Mouse (Mus musculus): ENCODE measurements around the gene Asb18.

Asb18 gene

DNA sequence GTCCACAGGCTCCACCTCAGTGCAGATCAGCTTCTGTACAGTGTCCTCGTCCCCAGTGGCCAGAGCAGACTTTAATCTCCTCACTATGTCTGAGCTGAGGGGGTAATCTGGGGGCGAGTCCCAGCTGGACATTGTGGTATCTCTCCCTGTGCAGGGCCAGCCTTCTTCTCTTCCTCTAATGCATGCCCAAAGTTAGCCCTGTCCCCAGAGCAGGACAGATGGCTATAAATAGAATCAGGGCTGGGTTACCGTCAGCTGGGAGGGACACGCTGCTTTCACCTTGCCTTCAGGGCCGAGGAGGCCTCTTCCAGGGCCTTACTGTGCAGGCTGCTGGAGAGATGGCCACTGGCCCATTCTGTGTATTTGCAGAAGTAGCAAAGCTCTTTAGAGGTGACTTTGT, at the start of gene Asb18:
Gene Asb18 (minus strand): TSS at position 221 of the 400 bp plus-strand sequence.
- DNase-seq (ENCODE audit: low read depth in 1 of 2, low spot score in 2 of 2), result no peak

DNA sequence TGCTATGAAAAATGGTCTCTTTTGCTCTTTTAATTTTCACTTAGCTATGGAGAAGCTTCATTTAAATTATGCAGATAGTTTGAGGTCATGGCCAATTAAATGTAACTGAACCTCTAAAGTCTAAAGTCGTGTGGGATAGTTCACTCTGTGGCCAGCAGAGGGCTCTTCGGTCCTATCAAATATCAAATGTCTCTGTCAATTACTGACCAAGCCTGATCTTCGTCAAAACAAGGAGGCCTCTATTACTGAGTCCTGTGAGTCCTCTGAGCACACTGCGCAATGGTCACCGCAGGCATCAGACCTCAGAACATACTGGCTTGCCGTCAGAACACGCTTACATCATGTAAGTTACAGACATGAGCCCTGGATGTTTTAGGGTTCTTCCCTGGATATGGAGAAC, 46.1 kb upstream of the Asb18 start:
- no peak for DNase-seq (ENCODE audit: low read depth in 1 of 2, low spot score in 2 of 2)

DNA sequence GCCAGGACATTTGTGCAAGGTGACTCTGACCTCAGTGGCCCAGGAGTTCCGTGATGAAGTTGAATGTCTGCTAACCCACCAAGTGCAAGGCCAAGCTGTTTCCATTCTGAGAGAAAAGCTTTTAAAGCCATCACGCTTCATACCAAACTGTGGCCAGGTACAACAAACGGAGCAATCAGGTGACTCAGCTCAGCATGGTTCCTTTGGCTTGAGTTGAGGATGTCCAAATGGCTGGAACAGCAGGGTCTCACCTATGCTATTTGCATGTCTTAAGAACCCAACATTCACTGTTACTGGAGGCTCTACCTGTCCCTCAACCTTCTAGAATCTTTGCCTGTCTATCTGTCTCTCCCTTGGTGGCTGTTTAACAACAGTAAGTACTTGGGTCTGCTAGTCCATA, 45.6 kb upstream of the Asb18 start:
- DNase-seq (ENCODE audit: low read depth in 1 of 2, low spot score in 2 of 2), result no peak

DNA sequence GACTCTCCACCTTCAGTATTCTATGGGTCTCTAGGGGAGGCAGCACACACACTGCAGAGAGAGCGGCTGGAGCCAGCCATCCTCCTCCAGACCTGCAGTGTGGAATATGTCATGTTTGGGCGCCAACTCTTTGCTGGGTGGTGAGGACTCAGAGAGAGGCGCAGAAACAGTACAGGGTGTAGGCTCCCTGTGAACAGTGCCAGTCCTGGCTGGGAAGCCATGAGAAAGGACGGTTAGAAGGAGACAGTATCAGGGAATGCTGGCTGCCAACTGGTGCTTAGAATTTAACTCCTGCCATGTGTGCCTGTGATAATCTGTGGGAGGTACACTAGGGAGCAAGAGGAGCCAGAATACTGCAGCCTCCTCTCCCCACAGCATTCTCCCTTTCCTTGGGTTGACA, 40.5 kb upstream of the Asb18 start:
- DNase-seq (ENCODE audit: low read depth in 1 of 2, low spot score in 2 of 2), result no peak

DNA sequence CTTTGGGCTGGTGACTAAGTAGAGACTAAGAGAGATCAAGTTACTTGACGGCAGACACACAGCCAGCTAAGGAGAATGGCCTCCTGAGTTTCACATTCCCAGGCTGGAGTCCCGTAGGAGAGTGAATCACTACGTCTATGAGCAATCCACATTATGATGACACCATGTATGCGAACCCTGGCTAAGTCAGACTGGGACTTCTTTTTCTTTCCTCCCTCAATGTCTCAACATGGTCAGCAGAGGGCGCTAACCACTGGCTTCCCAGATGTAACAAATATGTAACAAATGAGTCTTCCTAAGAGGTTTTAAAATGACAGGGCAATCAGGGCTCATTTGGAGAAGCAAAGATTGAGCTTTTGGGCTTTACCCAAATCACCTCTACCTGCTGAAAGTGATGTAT, 36.9 kb upstream of the Asb18 start:
- no peak for DNase-seq (ENCODE audit: low read depth in 1 of 2, low spot score in 2 of 2)

DNA sequence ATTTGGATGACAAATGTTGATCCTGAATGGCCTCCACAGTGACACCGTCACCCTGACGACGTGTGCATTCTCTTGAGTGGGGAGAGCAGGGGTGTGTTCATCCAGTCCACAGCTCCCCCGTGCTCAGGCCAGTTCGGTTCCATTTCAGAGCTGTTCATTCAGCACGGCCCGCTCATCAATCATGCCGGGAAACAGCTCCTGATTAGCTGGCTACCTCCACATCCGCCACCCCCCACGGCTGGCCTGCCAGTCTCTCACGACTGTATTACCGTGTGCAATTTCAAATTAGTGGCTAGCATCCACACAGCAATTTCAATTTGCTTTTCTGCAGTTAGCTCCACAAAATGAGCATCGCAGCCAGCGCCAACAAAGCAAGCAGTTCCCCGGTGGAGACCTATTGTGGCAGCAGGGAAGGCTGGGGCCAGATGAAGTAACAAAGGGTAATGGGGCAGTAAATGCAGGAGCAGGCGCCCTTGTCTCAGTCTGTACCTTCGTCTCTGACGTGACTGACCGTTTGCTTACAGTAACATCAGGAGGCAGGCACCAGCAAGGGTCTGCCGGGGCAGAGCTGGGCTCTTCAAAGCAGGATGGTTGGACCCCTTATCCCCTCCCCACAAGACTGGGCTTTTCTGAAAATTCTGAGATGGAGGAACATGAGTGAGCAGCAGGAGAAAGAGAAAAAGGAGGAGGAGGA, 35.7 kb upstream of the Asb18 start:
- no peak for DNase-seq (ENCODE audit: low read depth in 1 of 2, low spot score in 2 of 2)

DNA sequence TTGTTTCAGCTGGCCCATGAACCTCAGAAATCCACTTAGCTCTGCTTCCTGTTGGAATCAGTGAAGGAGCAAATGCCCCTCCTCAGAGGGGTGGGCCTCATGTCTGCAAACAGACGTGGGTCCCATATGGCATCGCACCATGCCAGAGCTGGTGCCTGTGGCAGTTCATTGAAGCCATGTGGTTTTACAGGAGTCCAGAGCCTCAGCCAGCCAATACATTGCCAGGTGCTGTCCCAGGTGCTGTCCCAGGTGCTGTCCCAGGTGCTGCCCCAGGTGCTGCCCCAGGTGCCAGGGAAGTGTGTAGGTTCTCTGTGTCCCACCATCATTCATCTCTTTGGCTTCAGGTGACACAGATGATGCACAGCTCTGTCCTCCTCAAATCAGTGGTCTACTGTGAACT, 13.8 kb upstream of the Asb18 start:
- DNase-seq (ENCODE audit: low read depth in 1 of 2, low spot score in 2 of 2), result no peak

DNA sequence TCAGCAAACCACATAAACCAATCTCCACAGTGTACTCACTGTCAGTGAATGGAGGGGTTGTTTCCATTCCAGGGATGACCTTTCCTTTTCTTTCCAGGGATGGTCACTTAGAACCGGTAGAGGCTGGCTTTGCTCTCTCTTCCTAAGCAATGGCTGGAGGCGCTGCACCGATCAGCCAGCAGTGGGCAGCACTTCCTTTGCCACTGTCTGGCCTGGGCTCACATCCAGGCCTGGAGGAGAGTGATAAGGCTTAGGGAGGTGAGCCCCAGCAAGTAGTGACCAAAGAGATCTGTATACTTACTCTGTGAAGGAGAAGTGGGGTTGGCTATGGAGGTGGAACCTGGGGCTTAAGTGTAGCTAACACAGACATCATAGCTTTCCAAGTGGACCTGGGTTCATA, 12.5 kb upstream of the Asb18 start:
- no peak for DNase-seq (ENCODE audit: low read depth in 1 of 2, low spot score in 2 of 2)

DNA sequence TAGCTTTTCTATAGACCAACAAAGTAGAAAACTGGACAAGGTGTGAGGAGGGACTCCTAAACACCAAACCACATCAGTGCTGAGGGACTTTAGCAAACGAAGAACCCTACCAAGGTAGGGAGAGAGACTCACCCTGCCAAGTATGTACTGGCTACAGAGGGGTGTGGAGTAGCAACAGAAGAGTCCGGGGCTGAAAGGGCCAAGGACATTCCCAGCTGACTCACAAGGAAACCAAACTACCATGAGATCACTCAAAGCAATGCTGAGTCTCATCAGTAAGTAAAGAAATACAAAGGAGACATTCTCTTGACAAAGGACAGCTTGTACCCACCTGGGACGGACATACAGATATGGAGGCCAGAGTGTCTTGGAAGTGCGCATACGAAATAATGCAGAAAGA, 5.9 kb upstream of the Asb18 start:
- no peak for DNase-seq (ENCODE audit: low read depth in 1 of 2, low spot score in 2 of 2)

DNA sequence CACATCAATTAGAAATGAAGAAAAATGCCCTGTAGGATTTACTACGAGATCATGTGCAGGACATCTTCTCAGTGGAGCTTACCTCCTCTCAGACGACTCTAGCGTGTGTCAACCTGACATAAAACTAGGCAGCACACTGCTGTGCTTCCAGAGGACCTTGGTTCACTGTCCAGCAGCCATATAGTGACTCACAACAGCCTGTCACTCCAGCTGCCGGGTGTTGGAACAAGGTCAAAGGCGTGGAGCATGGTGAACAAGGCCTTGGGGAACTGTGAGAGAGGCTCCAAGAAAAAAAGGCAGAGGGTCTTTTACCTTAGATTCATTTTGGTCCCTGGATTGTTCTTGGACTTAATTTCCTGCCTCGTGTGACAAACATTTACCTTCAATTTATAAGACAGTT, 3.6 kb upstream of the Asb18 start:
- no peak for DNase-seq (ENCODE audit: low read depth in 1 of 2, low spot score in 2 of 2)

DNA sequence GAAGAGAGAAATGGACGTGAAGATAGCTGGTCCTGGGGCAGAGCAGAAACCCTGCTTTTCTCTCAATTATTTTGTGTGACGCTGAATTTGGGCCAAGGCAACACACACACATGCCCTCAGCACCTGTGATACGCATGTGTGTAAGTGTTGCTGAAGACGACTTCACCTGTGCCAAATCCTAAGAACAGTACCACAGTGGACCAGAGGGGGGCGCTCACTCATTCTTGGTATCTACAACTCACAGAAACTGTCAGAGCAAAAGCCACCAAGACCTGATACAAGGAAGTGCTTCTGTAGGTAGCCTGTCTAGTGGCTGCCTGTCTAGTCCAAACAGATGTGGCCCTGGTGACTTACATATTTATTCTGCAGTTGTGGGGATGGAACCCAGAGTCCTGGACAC, 1.2 kb downstream of the Asb18 start:
- no peak for DNase-seq (ENCODE audit: low read depth in 1 of 2, low spot score in 2 of 2)

DNA sequence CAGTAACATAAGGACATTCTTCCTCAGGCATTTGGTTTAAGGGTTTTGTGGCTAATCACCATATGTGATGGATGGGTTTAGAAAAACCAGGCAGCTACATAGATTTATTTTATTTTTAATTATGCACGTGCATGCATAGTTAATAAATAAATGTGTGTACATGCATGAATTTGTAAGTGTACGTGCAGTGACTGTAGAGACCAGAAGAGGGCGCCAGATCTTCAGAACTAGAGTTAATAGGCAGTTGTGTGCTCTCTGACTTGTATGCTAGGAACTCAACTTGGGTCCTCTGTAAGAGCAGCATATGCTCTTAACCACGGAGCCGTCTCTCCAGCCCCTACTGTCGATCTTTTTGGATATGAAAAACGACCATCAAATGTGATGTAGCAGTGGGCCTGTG, 1.6 kb downstream of the Asb18 start:
- no peak for DNase-seq (ENCODE audit: low read depth in 1 of 2, low spot score in 2 of 2)

DNA sequence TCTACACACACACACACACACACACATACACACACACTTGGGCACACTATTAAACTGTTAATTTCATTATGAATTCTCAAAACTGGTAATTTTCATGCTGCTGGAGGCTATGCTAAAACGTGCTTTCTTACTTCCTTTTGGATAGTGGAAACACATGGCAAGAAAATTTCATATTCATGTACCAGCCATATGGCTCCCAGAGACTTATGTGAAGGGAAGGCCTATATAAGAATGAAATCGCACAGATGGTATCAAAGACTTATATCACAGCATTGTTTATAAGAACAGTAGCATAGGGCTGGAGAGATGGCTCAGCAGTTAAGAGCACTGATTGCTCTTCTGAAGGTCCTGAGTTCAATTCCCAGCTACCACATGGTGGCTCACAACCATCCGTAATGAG, 2.3 kb downstream of the Asb18 start:
- DNase-seq (ENCODE audit: low read depth in 1 of 2, low spot score in 2 of 2), result no peak

DNA sequence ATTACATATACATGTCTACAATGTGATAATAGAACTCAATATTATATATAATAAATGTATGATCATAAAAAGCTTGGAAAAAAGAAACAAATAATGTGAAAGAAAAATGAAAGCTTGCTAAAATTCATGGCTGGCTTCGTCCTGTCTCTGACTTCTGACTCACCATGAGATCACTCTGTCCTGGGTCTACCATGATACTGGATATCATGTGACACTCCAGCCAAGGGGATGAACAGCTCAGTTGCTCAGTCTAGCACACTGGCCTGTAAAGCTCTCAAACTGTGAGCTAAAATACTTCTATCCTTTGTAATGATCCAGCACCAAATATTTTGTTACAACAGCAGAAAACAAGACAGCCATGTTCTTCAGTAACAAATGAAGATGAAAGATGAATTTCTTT, 4.4 kb downstream of the Asb18 start:
- DNase-seq (ENCODE audit: low read depth in 1 of 2, low spot score in 2 of 2), result no peak

DNA sequence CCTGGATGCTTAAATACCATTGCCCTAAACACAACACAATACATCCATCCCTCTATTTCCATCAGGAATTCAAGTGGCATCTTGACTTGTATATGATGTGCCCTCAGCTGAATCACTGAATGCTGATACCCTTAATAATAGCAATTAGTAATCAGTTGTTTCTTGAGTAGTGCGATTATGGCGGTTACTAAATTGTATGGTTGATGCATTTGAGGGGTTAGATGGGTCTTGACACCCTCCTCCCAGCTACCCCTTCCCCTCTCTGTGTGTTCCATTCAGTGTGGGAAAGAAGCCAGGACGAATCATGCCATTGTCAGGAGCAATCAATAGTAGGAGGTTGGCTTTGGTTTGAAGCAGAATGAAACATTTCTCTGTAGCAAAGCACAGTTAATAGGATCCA, 5.3 kb downstream of the Asb18 start:
- DNase-seq (ENCODE audit: low read depth in 1 of 2, low spot score in 2 of 2), result no peak

DNA sequence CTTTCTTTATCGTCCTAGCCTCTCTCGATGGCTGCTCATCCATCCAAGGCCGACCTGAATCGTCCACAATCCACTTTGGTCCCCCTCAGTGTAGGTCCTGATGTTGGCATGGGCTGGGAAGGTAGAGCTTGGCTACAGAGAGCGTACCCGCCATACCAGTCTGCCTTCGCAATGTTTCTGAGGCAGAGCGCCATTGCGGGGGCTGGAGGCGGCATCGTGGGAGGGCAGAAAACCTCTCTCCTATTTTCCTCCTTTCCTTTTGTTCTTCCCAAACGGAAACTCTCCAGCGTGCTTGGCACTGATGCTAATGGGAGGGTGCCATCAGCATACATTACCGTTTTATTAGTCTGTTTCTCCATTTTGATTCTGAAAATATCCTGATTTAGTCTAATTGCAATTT, 7.8 kb downstream of the Asb18 start:
- DNase-seq (ENCODE audit: low read depth in 1 of 2, low spot score in 2 of 2), result no peak

DNA sequence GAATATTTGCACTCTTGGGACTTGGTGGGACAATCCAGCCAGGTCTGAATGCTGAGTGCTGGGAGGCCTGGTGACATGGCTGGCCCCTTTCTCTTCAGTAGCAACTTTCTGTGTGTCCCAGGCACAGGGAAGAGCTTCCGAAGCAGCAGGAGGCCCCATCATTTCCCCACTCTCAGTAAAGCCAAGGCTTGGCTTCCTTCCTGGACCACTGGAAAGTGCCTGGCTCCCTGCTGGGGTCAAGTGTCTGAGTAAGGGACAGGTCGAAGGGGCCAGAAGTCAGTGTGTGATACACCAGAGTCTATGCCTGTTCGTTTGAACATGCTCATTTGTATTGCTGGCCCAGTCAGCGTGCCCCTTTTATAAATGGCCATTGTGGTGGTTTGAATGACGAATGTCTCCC, 13.5 kb downstream of the Asb18 start:
- no peak for DNase-seq (ENCODE audit: low read depth in 1 of 2, low spot score in 2 of 2)

DNA sequence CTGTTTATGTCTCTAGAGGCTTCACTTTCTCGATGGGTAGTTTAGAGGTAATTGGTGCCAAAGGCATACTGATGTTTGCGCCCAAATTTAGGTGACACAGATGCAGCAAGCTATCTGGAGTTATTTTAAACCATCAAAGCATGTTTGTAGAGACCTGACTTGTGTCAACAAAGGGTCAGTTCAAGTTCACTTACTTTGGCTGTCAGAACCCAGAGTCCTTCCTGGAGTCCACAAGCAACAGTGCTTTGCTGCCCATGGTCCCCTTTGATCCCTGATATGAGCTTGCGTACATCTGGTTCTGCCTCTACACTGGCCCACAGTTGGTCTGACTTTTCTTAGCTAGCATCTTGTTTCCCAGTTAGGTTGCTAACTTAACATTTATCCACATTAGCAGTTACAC, 14.6 kb downstream of the Asb18 start:
- no peak for DNase-seq (ENCODE audit: low read depth in 1 of 2, low spot score in 2 of 2)

DNA sequence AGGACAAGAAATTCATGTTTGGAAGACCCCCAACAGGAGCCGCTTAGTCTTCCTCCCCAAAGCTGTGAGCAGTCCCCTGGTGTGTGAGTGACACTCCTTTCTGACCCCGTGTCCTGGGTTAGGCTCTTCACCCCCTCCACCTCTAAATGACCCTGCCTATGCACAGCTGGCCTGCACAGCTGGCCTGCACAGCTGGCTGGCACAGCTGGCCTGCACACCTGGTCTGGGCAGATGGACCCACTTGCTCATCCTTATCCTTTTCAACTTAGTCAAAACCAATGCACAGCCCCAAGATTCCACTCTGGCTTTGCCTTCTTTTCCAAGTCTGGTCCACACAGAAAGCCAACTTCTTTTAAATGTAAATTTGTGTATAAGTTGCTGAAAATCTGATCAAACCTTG, 15.8 kb downstream of the Asb18 start:
- DNase-seq (ENCODE audit: low read depth in 1 of 2, low spot score in 2 of 2), result no peak

DNA sequence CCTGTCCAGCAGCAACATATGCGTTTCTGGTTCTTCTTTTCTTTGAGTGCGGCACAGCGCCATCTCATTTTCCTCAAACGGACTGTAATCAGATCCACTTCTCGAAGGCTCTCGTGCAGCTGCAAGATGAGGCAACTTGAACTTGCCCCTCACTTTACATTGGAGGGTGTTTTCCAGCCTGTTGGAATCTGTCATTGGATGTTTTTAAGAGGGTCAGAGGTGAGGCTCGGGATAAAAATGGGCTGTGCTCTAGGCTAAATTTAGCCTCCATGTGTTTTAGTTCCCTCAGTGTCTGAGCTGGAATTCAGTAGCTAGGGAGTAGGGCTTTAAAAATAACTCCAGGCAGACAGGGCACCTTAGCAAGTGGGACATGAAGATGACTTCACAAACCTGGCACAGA, 16.4 kb downstream of the Asb18 start:
- no peak for DNase-seq (ENCODE audit: low read depth in 1 of 2, low spot score in 2 of 2)

DNA sequence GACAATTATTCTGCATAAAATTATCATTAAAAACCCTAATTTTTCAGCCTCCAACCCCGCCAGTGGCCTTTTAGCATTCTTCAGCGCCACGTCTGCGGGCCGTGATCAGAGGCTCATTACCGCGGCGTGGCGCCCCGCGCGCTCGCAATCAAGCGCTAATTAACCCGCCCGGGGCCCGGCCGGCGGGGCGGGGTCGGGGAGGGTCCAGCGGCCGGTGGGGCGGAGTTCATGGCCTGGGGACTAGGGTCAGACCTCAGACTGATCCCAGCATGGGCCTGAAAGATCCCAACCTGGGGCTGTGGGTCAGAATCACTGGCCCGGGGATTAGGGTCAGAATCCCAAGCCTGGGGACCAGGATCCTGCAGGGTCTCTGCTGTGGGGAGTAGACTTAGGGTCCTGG, 22.2 kb downstream of the Asb18 start:
- no peak for DNase-seq (ENCODE audit: low read depth in 1 of 2, low spot score in 2 of 2)

DNA sequence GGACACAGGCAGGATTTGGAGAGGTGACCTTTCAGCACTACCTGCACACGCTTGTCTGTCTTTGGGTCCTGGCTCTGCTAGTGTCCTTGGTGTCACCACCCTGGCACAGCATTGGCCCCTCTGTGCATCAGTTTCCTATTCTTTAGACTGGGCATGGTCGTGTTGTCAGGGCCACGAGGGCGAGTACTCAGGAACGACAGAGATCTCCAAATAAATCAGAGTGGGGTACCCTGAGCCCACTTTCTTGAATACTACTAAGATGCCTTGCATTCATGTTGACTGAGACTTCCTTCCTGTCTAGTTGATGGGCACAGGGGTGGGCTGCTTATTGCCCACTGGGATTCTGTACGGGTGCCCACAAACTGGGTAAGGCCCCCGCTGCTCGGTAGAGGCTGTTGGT, 37.2 kb downstream of the Asb18 start:
- no peak for DNase-seq (ENCODE audit: low read depth in 1 of 2, low spot score in 2 of 2)

DNA sequence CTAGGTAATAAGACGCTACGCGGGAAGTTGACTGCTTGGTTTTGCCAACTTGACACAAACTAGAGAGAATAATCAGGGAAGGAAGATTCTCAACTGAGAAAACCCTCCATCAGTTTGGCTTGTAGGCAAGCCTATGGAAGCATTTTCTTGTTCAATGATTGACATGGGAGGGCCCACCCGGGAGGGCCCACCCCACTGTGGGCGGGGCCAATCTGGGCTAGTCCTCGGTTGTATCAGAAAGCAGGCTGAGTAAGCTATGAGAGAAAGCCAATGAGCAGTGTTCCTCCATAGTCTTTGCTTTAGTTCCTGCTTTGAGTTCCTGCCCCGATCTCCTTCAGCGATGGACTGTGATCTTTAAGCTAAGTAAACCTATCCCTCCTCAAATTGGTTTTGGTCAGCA, 38.1 kb downstream of the Asb18 start:
- DNase-seq (ENCODE audit: low read depth in 1 of 2, low spot score in 2 of 2), result no peak

DNA sequence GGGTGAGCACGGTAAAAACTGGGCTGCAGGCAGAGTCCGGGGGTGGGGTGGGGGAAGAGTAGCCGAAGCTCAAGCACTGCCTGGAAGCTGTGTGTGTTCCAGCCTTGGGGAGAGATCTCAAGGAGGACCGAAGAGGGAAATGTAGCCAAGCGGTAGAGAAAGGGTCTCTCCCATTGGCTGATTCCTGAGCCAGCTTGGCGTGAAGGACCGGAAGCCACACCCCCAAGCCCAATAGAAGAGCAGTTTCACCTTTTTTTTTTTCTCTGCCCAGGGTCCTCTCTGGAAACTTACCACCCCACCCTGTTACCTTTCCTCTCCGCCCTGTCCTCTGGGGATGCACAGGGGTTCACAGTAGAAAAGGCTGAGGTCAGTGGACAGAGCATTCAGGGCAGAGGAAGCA, 39.9 kb downstream of the Asb18 start:
- no peak for DNase-seq (ENCODE audit: low read depth in 1 of 2, low spot score in 2 of 2)

Data from monocyte, adult 2 months (primary cell).